Mouse (Mus musculus): ENCODE measurements around the gene Gm26620.

Gene Gm26620

DNA sequence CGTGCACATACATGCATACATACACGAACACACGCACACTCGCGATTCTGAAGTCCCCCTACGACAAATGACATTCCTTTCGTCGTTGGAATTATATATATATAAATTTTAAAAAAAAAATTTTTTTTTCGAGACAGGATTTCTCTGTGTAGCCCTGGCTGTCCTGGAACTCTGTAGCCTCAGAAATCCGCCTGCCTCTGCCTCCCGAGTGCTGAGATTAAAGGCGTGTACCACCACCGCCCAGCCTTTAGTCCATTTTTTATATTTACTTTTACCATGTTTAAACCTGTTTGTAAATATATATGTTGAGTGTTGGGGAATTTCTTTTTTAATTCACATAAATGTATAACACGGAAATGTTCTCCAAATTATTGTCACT lies 16.0 kb upstream of the Gm26620 start:
- DNase-seq (ENCODE audit: low spot score in 2 of 2): no peak

DNA sequence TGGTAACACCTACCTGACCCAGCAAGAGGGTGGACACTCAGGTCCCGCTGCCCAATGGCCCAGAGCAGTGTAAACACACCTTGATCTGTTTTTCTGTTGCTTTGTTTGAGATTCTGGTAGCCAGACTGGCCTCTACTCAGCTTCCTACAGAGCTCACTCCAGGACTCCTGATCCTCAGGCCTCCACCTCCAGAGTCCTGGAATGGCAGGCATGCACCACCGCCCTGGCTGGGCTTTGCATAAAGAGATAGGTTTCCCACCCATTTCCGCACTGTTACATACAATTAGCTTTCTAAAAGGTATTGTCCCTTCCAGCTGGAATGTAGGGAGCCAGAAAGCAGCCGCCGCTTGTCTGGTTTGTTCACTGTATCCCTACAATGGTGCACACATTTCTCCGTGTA lies 13.5 kb upstream of the Gm26620 start:
- DNase-seq (ENCODE audit: low spot score in 2 of 2): no peak

DNA sequence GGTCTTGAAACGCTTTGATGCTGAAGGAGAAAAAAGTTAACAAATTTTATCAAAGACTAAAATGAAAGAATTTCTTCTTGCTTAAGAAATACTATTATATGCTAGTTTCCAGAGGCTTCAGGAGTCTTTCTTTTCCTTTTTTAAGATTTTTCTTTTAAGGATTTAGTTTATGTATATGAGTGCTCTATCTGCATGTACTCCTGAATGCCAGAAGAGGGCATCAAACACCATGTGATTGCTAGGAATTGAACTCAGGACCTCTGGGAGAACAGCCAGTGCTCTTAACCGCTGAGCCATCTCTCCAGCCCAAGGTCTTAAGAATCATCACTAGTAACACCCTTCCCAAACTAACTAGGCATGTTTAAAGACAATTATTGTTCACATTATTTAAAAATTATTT lies 12.9 kb upstream of the Gm26620 start:
- DNase-seq (ENCODE audit: low spot score in 2 of 2): no peak

DNA sequence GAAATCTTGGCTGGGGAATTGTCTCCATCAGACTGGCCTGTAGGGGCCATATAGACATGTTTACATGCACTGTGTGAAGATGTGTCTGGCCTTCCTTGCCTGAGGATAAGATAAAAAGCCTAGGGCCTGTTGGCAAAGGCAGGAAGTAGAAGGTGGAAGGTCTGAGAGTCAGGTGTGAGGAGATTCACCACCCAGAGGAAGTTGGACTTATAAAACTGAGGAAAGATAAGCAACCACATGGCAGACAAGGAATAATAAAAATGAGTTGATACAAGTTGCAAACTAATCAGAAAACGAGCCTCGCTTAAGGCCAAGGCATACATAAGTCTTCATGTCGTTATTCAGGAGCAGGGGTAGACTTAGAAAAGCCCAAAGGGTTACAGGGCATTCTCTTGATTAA lies 9.2 kb upstream of the Gm26620 start:
- DNase-seq (ENCODE audit: low spot score in 2 of 2): no peak

DNA sequence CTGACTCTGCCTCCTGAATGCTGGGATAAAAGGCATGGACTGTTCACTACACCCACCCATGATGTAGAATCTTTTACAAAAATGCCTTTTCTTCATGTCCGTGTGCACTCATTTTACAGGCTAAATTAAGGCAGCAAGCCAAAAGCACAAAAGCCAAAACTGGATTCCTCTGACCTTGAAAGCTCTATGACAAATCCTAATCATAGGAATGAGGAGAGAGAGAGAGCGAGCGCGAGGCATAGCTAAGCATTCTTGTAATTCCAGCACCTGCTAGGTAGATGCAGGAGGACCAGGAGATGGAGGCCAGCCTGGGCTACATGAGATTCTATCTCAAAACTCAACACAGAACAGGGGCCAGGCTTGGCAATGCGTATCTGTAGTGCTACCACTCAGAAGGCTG lies 8.0 kb upstream of the Gm26620 start:
- no peak for DNase-seq (ENCODE audit: low spot score in 2 of 2)

DNA sequence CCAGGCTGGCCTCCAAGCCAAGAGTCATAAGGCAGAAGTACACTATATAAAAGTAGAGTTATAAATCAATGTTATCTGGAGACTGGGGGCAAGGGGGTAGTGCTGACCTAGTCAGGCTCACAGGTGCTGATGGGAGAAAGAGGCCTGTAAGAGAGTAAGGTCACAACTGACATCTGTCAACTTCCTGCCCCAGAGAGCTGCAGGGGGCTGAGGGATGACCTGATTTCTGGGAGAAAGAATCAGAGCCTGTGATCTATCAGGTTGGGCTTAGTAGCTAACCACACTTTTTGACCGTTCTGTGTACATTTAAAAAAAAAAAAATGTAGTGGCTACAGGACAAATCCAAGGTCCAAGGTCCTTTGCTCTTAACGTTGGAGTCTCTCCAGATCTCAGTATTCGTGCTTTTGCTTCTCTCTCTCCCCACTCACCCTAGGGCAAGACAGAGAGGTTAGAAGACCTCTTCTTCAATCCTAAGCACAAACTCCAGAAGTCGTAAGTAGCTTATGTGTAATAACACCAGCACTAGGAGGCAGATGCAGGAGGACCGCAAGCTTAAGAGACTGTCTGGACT lies 1.9 kb upstream of the Gm26620 start:
- DNase-seq (ENCODE audit: low spot score in 2 of 2): no peak

DNA sequence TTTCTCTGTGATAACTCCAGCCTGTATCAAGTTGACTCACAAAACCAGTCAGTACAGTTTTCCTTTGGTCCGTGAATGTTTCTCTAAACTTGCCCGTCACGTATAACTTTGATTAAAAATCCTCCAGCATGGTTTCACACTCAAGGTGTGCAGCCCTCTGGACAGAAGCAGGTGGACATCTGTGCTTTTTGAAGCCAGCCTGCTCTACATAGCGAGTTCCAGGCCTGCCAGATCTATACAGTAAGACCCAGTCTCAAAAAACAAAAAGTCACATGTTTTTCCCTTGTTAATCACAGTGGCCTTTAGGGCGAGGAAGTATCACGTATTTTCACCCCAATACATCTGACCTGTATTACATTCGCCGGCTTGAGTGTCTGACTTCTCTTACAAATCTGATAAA lies 475 bp upstream of the Gm26620 start:
- no peak for DNase-seq (ENCODE audit: low spot score in 2 of 2)

DNA sequence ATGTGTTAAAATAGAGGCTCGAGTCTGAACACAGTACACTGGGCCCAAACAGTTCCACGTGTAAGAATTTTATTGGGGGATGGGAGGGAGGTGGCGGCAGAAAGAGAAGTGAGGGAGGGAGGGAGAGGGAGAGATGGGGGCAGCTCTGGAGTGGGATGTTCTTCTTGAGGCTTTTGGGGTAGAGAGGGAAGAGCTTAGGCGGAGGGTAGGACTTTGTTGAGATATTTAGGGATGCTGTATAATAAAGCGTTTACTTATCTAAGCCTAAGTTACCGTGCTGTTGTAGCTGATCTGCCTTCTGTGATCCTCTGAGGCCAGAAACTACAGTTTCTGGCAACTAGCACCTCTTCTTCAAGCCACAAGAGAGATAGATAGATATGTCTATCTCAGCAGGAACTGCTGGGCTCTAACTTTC lies 1.2 kb downstream of the Gm26620 start:
- DNase-seq (ENCODE audit: low spot score in 2 of 2): no peak

DNA sequence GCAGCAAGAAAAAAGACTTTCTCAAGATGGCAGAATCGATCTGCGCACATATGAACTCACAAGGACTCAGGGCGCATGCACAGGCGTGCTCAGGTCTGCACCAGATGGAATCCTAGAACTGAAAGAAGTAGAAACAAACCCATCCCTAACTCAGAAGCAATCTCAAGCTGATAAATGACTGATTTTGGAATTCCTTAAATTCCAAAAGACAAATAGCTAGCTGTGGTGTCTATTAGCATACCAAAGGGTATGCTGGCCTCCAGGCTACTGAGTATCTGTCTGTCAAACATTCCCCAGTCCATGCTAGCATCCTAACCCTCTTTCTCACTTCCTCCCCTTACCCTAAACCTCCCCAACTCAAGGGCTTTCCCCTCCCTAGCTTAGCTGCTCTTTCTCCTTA lies 4.4 kb downstream of the Gm26620 start:
- no peak for DNase-seq (ENCODE audit: low spot score in 2 of 2)

DNA sequence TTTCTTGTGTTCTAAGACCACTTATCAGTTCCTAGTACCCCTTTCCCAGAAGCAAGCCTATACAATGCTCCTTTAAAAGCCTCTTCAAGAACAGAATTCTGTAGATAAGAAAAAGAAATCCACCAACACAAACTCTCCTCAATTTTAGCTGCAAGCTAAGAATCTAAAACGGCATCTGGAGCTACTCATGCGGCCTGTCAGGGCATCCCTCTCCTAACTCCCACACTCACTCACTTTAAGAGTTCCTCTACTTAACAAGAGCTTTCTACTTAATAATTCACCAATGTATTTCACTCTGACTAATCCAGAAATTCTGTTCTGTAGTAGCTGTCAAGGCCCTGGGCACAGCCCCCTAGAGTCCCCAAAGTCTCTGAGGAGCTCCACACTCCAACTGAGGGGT lies 6.8 kb downstream of the Gm26620 start:
- no peak for DNase-seq (ENCODE audit: low spot score in 2 of 2)

DNA sequence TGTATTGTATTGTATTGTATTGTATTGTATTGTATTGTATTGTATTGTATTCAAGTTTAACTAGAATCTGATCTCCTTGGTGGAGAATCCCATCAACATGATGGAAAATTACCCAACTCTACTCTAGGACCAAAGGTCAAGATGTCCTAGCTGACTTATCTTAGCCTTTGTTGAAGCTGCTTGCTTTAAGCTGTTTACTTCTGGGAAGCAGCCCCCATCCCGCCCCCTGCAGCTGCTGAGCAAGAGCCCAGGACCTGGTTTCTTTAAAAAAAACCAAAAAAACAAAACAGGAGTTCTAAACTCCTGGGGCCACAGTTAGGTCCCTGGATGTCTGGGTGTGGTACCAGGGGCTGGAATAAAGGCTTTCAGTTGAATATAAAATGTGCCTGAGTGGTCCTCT lies 7.4 kb downstream of the Gm26620 start:
- DNase-seq (ENCODE audit: low spot score in 2 of 2): no peak

DNA sequence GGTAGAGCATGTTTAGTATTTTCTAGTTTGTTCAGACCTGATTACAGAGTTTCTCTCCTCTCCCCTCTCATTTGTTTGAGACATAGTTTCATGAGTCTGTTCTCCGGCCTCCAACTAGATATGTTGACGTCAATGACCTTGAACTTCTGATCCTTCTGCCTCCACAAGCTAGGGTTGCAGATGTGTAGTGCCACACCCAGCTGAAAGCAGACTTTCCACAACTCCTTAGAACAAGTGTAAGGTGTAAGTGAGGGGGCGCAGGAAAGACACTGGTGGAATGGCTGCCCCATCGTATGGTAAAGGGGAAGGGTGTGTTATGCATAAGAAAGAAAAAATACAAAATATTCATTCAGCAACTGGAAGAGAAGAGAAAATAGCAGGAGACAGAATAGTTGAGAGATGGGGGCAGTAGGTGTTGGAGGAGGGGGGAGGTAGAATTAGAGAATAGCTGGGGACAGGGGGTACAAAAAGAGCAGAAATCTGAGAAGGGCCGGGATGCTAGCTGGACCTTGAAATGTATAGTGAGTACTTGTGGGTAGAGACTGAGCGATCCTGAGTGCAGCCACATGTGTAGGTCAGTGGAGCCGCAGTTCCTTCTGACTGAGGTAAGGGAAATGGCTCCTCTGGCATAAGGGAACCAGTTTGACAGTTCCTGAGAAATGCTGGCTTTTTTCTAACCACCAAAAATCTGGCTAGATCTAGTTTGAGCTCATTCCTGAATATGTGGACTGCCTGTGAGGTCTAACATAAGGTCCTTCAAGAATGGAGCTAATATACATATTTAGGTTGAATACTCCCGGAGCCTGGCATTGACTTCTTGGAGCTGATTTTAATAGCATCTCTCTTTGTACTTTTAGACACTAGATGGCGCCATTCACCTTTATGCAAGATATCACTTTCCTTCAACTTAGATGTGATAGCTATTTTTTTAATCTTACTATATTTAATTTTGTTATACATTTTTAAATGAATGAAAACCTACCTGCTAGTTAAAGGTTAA lies 10.0 kb downstream of the Gm26620 start:
- DNase-seq (ENCODE audit: low spot score in 2 of 2): no peak

DNA sequence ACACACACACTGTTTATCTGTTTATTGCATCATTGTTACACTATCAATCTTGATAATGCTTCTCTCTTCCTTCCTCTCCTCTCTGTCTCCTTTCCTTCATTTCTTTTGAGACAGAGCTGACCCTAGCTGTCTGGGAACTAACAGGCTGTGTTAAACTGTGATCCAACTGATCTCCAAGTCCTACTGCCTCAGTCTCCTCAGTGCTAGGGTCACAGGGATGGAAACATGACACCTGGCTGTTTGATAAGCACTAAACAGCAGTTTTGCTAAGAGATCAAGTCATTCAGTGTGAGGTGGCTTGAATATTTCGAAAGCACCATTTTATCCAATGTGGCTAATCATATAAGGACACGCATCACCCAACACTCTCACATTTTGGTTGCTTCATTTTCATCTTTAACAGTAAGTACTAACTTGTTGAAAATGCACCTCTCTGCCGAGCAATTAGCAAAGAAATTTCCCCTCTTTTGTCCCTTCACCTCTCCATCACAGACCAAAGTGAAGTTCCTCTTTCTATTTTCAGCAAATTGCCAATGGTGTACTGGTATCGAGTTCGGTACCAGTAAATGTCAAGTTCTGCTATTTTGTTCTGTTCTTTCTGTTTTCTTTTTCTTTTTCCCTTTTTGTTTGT lies 11.9 kb downstream of the Gm26620 start:
- no peak for DNase-seq (ENCODE audit: low spot score in 2 of 2)

DNA sequence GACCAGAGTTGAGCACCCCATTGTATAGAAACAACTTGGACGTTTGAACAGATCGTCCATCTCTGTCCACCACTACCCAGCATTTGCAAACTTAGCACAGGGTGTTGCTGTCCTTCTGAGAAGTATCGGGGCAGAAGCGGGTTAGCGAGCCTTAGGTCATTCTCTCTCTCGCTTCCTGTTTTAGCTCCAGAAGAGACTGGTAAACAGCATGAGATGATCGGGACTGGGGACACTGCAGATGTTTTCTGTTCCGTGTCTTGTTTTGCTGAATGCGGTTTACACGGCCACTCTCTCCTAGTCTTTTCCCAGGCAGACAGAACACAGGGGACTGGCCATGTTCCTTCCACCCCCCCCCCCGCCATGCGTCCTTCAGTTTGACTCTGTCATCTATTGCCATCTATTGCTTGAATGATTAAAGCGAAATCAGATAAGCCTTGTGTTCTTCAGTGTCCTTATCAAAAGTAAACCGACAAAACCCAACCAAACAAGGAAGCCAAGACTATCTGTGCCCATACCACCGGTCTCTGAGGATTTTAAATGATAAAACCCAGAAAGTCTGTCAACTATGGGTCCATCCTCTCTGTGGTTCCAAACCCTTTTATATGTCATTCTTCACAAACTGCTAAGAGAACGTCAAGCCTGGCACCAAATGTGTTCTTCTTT lies 13.7 kb downstream of the Gm26620 start:
- no peak for DNase-seq (ENCODE audit: low spot score in 2 of 2)

DNA sequence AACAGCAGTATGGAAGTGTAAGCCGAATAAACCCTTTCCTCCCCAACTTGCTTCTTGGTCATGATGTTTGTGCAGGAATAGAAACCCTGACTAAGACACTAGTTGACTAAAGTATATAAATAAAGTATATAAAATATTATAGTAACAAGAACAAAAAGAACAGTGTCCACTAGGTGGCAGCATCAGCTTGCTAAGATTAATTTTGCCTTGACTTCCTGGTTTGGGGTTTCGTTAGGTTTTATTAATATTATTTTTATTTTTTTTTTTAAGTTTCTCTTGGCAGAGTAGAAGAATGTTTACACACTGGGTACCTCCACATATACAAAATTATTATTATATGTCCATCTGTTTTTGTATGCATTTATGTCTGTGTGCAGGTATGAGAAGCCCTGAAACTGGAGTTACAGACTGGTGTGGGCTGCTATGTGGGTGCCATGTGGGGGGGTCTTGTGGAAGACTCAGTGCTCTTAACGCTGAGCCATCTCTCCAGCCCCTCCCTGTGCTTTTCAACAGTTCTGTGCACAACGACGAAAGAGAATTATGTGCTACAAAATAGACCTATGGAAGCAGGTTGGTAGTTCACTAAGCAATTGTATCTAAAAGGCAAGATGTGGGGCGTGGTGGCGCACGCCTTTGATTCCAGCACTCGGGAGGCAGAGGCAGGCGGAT lies 16.1 kb downstream of the Gm26620 start:
- DNase-seq (ENCODE audit: low spot score in 2 of 2): peak in 1 of 2 experiments; percentile 64

DNA sequence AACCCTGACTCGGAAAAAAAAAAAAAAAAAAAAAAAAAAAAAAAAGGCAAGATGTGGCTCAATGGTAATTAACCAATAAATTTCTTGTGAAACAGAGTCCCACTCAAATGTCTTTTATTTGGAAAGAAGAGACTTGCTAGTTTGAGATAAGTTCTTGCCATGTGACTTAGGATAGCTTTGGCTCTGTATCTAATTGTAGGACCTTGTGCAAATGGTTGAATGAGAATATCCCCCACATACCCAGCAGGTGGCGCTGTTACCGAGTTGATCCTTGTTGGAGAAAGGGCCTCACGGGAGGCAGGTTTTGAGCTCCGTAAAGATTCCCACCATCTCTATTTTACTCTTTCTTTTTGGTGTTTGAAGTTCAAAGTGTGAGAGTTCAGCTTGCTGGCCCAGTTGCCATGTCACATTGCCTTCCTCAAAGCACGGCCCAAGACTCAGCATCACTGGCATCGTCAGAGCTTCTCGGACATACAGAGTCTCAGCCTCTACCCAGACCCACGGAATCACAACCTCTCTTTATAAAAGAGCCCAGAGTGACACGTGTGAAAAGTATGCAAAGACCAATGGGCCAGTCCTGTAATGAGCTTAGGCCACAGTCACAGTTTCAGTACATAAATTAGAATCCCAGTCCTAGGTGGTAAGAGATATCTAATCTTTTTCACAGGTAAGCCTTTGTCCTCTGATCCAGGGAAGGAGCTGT lies 16.8 kb downstream of the Gm26620 start:
- DNase-seq (ENCODE audit: low spot score in 2 of 2): peak; percentile 84 to 92

DNA sequence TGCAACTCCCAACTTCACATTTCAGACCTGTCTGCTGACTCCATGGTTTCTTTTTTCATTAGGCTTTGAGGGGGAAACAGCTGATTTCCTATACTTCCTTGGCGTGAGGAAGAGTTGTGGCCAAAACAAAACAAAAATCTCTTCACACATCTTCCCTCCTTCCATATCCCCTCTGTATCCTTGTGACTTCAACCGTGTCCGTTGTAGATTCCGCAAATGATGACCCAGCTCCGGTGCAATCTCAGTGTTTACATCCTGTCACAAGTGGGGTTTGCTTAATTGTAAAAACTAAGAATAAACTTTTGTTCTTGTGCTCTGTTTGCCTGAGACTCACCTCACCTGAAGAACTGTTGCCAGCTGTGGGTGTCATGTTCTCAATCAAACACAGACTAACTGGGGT lies 18.6 kb downstream of the Gm26620 start:
- no peak for DNase-seq (ENCODE audit: low spot score in 2 of 2)

DNA sequence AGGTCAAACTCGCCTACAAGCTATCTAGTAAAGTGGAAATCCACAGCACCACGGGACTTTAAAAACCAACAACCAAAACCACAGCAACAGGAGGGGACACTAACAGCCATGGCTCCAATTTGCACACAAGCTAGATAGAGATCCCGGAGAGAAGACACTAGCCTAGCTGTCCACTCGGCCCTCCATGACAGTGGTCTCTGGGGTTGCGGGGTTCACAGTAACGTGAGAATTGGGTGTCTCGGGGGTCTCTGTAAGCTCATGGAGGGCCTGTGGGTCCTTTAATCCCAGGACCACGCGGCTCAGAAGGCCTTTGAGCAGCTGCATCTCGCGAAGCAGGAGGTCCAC lies 22.2 kb downstream of the Gm26620 start:
- DNase-seq (ENCODE audit: low spot score in 2 of 2): no peak

DNA sequence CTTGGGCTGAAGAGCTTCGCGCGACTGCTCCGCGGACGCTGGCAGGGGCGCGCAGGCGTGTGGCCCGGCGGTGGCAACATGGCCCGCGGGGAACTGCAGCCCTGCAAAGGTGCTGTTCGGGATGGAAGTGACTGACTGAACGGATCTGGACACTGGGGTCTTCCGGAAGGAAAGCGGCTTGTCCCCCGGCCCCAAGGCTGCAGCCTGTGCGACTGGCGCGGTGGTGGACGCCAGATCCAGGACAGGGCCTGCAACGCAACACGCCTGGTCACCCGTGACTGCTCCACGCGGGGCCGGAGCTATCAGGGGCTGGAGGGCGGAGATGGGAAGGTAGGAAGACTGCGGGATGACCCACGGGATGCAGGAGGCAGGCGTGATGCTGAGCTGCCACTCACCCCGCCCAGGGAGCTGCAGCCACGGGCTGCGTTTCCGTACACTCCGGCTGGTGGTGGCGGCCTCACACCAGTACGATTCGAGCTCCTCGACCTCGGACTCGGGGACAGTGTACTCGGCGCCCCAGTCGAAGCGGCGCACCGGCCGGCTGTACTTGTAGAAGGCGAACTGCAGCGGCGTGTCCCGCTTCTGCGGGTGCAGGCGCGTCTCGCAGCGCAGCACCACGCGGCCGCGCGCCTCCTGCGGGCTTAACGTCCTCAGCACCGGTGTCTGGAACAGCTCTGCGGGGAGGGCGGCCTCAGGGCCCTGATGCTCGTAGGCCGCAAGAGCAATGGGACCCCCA lies 22.8 kb downstream of the Gm26620 start:
- DNase-seq (ENCODE audit: low spot score in 2 of 2): peak; percentile 40 to 51

DNA sequence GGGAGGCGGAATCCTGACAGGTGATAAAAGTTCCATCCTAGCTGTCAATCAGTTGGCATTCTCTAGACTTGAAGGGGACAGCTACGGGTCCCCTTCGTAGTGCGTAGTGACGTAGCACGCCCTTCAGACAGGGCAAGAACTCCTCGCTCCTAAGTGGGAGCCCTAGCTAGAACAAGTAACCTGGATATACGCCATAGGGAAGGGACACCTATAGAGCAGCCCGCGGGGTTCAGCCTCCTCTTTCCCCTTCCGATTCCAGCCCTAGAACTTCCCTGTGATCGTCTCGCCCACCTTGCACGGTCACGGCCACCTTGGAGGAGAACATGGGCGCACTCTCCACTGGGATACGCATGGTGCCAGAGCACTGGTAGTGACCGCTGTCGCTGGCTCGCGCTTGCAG lies 23.5 kb downstream of the Gm26620 start:
- DNase-seq (ENCODE audit: low spot score in 2 of 2): no peak
